Mouse (Mus musculus) small intestine, adult 2 months (tissue): Measurements from ENCODE around the gene Gm20605.

ENCODE experiments used
- CTCF ChIP-seq: fragments of 200-500 bp; IDR thresholded peaks from 2 replicates; pipeline ENCODE4 v1.5.1; 2012; ENCODE audit warnings: low read depth, mild to moderate bottlenecking, control low read depth, inconsistent platforms, low read length, moderate library complexity, mixed read lengths; ENCODE audit not compliant: insufficient replicate concordance, insufficient read length; ENCODE audit errors: extremely low read depth
- POLR2A ChIP-seq: fragments of 200-500 bp; IDR thresholded peaks from 2 replicates; pipeline ENCODE4 v1.6.1; 2012; ENCODE audit warnings: low read depth, mild to moderate bottlenecking, control low read depth, inconsistent platforms, low read length, moderate library complexity

DNA sequence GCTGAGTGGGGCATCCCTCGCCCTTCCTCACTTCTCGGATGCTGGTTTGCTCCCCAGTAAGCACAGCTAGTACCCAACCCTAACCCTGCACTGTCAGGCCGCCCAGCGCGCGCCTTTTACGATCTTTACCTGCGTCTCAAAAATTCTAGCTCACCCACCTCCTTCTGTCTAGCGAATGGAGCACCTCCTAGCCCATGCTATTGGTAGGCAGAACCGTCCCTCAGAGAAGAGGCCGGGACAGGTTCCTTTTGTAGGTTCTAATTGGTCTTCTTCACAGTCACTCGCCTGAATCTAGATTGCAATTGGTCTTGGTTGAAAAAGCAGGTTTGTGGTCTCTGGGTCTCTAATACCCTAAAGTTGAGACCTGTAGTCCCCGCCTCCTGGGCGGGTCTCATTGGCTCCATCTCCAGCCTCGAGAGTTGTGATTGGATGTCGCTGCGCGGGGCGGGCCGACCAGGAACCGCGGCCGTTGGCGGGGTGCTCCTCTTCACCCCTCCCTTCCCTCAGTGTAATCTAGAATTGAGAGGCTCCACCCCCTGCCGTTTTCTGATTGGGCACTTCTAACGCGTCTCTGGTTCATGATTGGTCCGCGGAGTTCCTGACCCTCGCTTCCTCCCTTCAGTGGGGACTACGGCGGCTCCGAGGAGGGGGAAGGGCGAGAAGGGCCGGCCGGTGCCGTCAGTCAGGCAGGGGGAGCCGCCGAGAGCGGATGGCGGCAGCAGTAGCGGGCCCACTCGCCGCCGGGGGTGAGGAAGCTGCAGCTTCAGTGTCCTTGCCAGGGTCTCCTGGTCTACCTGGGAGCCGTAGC is at the start of gene Gm20605, which contains the start of the genes Fbxo24 and Lrch4:
- TF ChIP-seq POLR2A (peak; percentile 88), CTCF (no peak)
